Mouse (Mus musculus) kidney, embryonic 15.5 days (tissue): Measurements from ENCODE around the gene Gmds. TPM values are rescaled to one million over a fixed set of nuclear protein-coding genes. Genes with fewer than 3 reads are reported as not detected.

ENCODE experiments used
- ATAC-seq: fragments of 200-750 bp; cut with Nextera tagmentation; replicated peaks from 2 replicates; pipeline ENCODE4 v1.8.0; 2017; ENCODE audit warnings: moderate TSS enrichment; ENCODE audit not compliant: low FRiP score
- H3K27ac ChIP-seq: fragments of 300-500 bp; sonication (generic); 2 replicates; pipeline ENCODE4 v1.5.1; 2015; ENCODE audit warnings: mild to moderate bottlenecking, inconsistent platforms
- H3K27me3 ChIP-seq: fragments of 300-500 bp; sonication (generic); 2 replicates; pipeline ENCODE4 v1.6.1; 2015; ENCODE audit warnings: inconsistent platforms
- H3K36me3 ChIP-seq: fragments of 300-500 bp; sonication (generic); 2 replicates; pipeline ENCODE4 v1.6.1; 2015; ENCODE audit warnings: inconsistent platforms
- H3K4me1 ChIP-seq: fragments of 300-500 bp; sonication (generic); 2 replicates; pipeline ENCODE4 v1.6.1; 2015; ENCODE audit warnings: inconsistent platforms
- H3K4me2 ChIP-seq: fragments of 300-500 bp; sonication (generic); 2 replicates; pipeline ENCODE4 v1.6.1; 2015; ENCODE audit warnings: moderate library complexity, mild to moderate bottlenecking, inconsistent platforms
- H3K4me3 ChIP-seq: fragments of 300-500 bp; sonication (generic); replicated peaks from 2 replicates; pipeline ENCODE4 v1.5.1; 2015; ENCODE audit warnings: mild to moderate bottlenecking, inconsistent platforms
- H3K9ac ChIP-seq: fragments of 300-500 bp; sonication (generic); 2 replicates; pipeline ENCODE4 v1.6.1; 2015; ENCODE audit warnings: mild to moderate bottlenecking, inconsistent platforms
- H3K9me3 ChIP-seq: fragments of 300-500 bp; sonication (generic); replicated peaks from 2 replicates; pipeline ENCODE4 v1.6.1; 2016; ENCODE audit warnings: inconsistent platforms
- WGBS: fragments of 180-500 bp; shearing (Covaris S2); methylation state at CpG from one replicate; pipeline ENCODE4 v1.1.7; 2015; ENCODE audit warnings: mixed read lengths; 5-methylcytosine and 5-hydroxymethylcytosine counted together
- polyA plus RNA-seq: library from polyadenylated mRNA; unstranded; fragments of >200 nt; fragmentation: Nextera tagmentation; extraction: Ambion mirVana; gene quantifications from 2 replicates; pipeline ENCODE4 v1.2.1, GENCODE M21; 2015

Gene Gmds
- polyA plus RNA-seq, 1 experiment from 2014 or later, result 31.8 TPM

DNA sequence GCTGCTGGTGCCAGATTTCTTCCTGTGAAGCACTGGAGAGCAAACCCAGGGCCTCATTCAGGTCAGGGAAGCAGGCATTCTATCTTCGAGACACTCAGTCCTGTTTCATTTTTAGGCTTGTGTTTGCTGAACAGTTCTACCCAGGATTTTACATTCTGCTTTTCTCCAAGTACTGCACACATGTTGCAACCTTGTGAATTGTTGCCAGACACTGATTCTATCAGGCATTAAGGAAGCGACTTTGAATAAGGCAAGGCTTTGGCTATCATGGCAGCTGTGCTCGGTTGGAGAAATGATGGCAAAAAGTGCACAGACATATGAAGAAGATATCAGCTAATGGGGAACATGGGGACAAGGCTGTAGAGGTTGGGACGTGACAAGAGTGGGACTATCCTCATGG lies 510.1 kb downstream of the Gmds start:
- Histone ChIP-seq H3K27me3 (0 out of 2 replicates have a peak, but pooled peaks cover 4% of the 10 kb centered on the region), H3K4me3 (no peak overlapping the region), H3K27ac (no peak overlapping the region), H3K9ac (no peak overlapping the region), H3K4me2 (no peak overlapping the region), H3K36me3 (no peaks in the 10 kb centered on the region), H3K4me1 (peaks cover 16% of the 10 kb centered on the region), H3K9me3 (no peaks in the 10 kb centered on the region)
- ATAC-seq, result no peak
- 91% methylated on average over 4 of the region's 4 CpGs for WGBS

DNA sequence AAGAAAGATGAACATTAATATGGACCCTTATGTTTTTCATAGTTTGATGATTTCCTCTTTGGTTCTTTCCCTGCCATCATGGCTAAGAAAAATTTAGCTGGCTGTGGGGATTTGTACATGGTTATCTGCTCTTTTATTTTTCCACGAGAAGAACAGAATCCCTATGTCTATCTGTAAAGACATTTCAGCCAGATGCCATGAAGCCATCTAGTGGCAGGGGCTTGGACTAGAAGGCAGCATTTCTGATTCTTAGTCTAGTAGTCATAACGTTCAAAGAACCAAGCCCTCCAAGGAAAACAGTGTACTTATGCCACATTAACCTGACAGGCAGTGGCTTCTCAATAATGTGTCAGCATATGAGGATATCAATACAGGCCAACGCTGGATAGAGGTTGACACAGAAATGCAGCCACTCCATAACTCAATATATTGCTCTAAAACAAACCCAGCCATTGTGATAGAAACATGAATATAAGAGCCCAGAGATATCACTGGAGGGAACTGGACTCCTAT lies 510.7 kb downstream of the Gmds start:
- no peaks in the 10 kb centered on the region for H3K9me3 ChIP-seq
- peaks cover 19% of the 10 kb centered on the region for H3K4me1 ChIP-seq
- H3K27me3 ChIP-seq, result 0 out of 2 replicates have a peak, but pooled peaks cover 4% of the 10 kb centered on the region
- H3K27ac ChIP-seq, result no peak overlapping the region
- H3K36me3 ChIP-seq, result no peaks in the 10 kb centered on the region
- no peak overlapping the region for H3K4me3 ChIP-seq
- WGBS, result 54% methylated on average over 3 of the region's 3 CpGs
- no peak overlapping the region for H3K4me2 ChIP-seq
- no peak for ATAC-seq
- H3K9ac ChIP-seq, result no peak overlapping the region

DNA sequence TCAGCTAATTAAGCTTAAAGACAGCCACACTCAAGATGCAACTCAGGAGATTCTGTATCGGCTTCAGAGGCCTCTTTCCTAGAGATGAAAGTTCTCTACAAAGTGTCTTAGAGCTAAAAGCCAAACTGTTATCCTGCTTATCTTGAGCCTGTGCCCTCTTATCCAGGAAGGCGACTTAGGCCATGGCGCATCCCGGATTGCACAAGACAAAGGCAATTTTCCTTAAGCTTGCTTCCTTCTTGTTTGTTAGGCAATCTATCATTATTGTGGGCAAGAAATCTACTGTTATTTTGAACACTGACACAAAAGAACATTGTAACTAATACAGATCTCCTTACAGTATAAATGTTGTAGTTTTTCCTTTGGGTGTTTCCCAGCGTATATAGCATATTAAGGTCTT lies 511.4 kb downstream of the Gmds start:
- no peaks in the 10 kb centered on the region for H3K9me3 ChIP-seq
- no peaks in the 10 kb centered on the region for H3K36me3 ChIP-seq
- H3K27ac ChIP-seq, result no peak overlapping the region
- H3K4me1 ChIP-seq, result peaks cover 25% of the 10 kb centered on the region
- no peak for ATAC-seq
- WGBS, result 83% methylated on average over 5 of the region's 5 CpGs
- no peak overlapping the region for H3K4me3 ChIP-seq
- no peak overlapping the region for H3K4me2 ChIP-seq
- H3K27me3 ChIP-seq, result 0 out of 2 replicates have a peak, but pooled peaks cover 4% of the 10 kb centered on the region
- no peak overlapping the region for H3K9ac ChIP-seq

DNA sequence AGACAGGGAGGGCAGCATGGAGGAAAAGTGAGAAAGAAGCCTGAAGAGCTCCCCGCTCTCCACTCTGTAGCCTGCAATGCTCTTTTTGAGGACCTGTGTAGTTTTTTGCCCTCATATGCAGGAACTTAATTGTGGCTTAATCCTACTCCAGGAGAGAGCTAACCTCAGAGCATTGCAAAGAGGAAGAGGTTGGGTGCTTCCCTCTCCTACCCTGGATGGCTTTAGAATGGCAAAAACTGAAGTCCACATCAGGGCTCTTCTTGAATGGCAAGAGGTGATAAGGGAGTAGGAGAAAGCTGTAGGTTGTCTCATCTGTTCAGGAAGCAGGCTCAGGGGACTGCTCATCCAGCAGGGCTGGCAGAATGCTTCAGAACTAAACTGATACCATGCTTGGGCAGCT lies 513.4 kb downstream of the Gmds start:
- H3K9me3 ChIP-seq, result no peaks in the 10 kb centered on the region
- 93% methylated on average over 1 of the region's 1 CpGs for WGBS
- H3K4me3 ChIP-seq, result no peak overlapping the region
- H3K36me3 ChIP-seq, result no peaks in the 10 kb centered on the region
- H3K4me2 ChIP-seq, result no peak overlapping the region
- H3K27me3 ChIP-seq, result no peaks in the 10 kb centered on the region
- H3K27ac ChIP-seq, result no peak overlapping the region
- ATAC-seq, result no peak
- H3K4me1 ChIP-seq, result peaks cover 33% of the 10 kb centered on the region
- H3K9ac ChIP-seq, result no peak overlapping the region

- no peak for ATAC-seq
- 20% methylated on average over 5 of the region's 5 CpGs for WGBS
- H3K27me3 ChIP-seq, result no peaks in the 10 kb centered on the region
Observed at GRCm38 (mm10) chr13:31823316-31823715, 515.2 kb downstream of the Gmds start.

GRCm38 (mm10) chr13:31821050-31821449 lies 517.5 kb downstream of the Gmds start:
- H3K27me3 ChIP-seq, result 0 out of 2 replicates have a peak, but pooled peaks cover 2% of the 10 kb centered on the region
- H3K4me1 ChIP-seq, result peaks cover 57% of the 10 kb centered on the region
- no peak for ATAC-seq
- no peaks in the 10 kb centered on the region for H3K36me3 ChIP-seq
- H3K9me3 ChIP-seq, result no peaks in the 10 kb centered on the region
- peak overlapping the region; percentile 55 for H3K4me2 ChIP-seq
- 38% methylated on average over 6 of the region's 6 CpGs for WGBS
- H3K4me3 ChIP-seq, result peak overlapping the region; percentile 29
- no peak overlapping the region for H3K9ac ChIP-seq
- no peak overlapping the region for H3K27ac ChIP-seq

More at GRCm38 (mm10) chr13:31823316-31823715, 515.2 kb downstream of the Gmds start:
- Histone ChIP-seq H3K4me3 (no peak overlapping the region), H3K4me2 (no peak overlapping the region), H3K36me3 (no peaks in the 10 kb centered on the region), H3K27ac (no peak overlapping the region), H3K9me3 (no peaks in the 10 kb centered on the region), H3K9ac (no peak overlapping the region), H3K4me1 (peaks cover 46% of the 10 kb centered on the region)

GRCm38 (mm10) chr13:31820587-31821017 lies 517.9 kb downstream of the Gmds start:
- ATAC-seq, result peak; percentile 77
- Histone ChIP-seq H3K4me1 (peaks cover 62% of the 10 kb centered on the region), H3K9me3 (no peaks in the 10 kb centered on the region), H3K36me3 (no peaks in the 10 kb centered on the region), H3K27me3 (0 out of 2 replicates have a peak, but pooled peaks cover 3% of the 10 kb centered on the region), H3K4me3 (peak overlapping the region; percentile 29), H3K27ac (no peak overlapping the region), H3K9ac (peak overlapping the region; percentile 15; the same call in 1 of the 2 replicates), H3K4me2 (peak overlapping the region; percentile 55)
- 4% methylated on average over 16 of the region's 16 CpGs for WGBS

DNA sequence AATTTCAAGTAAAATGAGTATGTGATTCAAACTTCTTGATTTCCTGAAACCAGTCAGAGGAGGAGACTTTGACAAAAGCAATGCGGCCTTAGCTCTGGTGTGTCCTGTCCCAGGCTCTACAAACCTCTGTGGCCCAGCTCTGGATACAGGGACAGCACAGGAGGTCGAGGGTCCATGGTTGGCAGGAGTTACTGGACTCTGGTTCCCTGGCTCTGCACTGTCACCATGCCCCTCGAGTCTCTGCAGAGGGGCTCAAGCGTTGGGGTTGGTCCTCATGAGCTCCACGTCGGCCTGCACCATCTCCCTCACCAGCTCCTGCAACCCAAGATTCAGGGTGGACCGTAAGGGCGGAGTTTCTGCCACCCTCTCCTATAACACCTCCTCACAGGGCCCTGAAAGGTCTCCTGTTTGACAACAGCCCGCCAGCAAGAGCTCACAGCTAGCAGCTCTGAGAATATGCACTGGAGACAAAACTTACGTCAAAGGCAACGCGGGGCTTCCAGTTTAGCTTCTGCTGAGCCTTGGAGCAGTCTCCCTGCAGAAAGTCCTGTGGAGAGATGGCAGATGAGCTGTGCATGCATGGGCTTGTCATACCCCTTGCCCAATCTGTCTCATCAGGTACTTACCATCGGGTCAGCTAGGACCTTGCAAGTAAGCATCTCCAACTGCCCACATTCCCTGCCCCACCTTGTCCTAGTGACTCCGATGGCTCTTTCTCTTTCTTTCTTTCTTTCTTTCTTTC lies 518.7 kb downstream of the Gmds start:
- Histone ChIP-seq H3K4me1 (peaks cover 69% of the 10 kb centered on the region), H3K27ac (no peak overlapping the region), H3K36me3 (no peaks in the 10 kb centered on the region), H3K4me2 (no peak overlapping the region), H3K9ac (no peak overlapping the region), H3K4me3 (no peak overlapping the region), H3K9me3 (no peaks in the 10 kb centered on the region), H3K27me3 (0 out of 2 replicates have a peak, but pooled peaks cover 3% of the 10 kb centered on the region)
- no peak for ATAC-seq
- WGBS, result 39% methylated on average over 14 of the region's 14 CpGs

- H3K9me3 ChIP-seq, result no peaks in the 10 kb centered on the region
- 0 out of 2 replicates have a peak, but pooled peaks cover 11% of the 10 kb centered on the region for H3K27me3 ChIP-seq
- 27% methylated on average over 7 of the region's 7 CpGs for WGBS
- H3K4me1 ChIP-seq, result peaks cover 79% of the 10 kb centered on the region
- peak overlapping the region; percentile 41; the same call in 1 of the 2 replicates for H3K27ac ChIP-seq
- no peak overlapping the region for H3K4me3 ChIP-seq
- no peak overlapping the region for H3K9ac ChIP-seq
- H3K4me2 ChIP-seq, result no peak overlapping the region
- no peaks in the 10 kb centered on the region for H3K36me3 ChIP-seq
- ATAC-seq, result peak; percentile 40; the same call in 1 of the 2 replicates
Observed at GRCm38 (mm10) chr13:31818337-31818736, 520.2 kb downstream of the Gmds start.

- peak; percentile 23 for ATAC-seq
- 0 out of 2 replicates have a peak overlapping the region, but pooled peaks have one; percentile 2 for H3K4me3 ChIP-seq
- peak overlapping the region; percentile 67 for H3K27ac ChIP-seq
- peaks cover 23% of the 10 kb centered on the region; the same call in 1 of the 2 replicates for H3K27me3 ChIP-seq
- H3K4me2 ChIP-seq, result peak overlapping the region; percentile 69
- H3K9me3 ChIP-seq, result no peaks in the 10 kb centered on the region
- peak overlapping the region; percentile 18; the same call in 1 of the 2 replicates for H3K9ac ChIP-seq
- WGBS, result 16% methylated on average over 15 of the region's 15 CpGs
- H3K36me3 ChIP-seq, result no peaks in the 10 kb centered on the region
- peaks cover 75% of the 10 kb centered on the region for H3K4me1 ChIP-seq
Observed at GRCm38 (mm10) chr13:31815383-31816003, 523.0 kb downstream of the Gmds start.

DNA sequence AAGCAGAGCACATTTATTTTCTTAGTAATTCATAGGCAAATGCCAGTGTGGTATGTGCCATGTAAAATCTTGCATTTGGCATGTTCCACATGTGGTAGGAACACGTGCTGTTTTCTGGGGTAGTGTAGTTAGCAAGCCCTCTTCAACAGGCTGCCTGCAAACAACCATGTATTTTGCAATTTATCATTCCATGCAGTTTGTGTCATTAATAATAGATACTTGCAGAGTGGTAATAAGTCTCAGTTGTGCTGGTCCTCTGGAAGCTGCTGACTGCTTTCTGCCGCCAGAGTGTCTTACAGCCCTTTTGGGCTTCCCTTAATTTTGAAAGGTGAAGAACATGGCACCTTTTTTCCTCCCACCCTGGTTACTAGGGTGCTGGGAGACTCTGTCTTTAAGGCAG lies 525.8 kb downstream of the Gmds start:
- WGBS, result 35% methylated on average over 2 of the region's 2 CpGs
- H3K9me3 ChIP-seq, result no peaks in the 10 kb centered on the region
- H3K9ac ChIP-seq, result peak overlapping the region; percentile 38
- H3K36me3 ChIP-seq, result no peaks in the 10 kb centered on the region
- no peak overlapping the region for H3K27ac ChIP-seq
- peak overlapping the region; percentile 69 for H3K4me2 ChIP-seq
- peak overlapping the region; percentile 55 for H3K4me3 ChIP-seq
- peaks cover 23% of the 10 kb centered on the region; the same call in 1 of the 2 replicates for H3K27me3 ChIP-seq
- peaks cover 63% of the 10 kb centered on the region for H3K4me1 ChIP-seq
- no peak for ATAC-seq

DNA sequence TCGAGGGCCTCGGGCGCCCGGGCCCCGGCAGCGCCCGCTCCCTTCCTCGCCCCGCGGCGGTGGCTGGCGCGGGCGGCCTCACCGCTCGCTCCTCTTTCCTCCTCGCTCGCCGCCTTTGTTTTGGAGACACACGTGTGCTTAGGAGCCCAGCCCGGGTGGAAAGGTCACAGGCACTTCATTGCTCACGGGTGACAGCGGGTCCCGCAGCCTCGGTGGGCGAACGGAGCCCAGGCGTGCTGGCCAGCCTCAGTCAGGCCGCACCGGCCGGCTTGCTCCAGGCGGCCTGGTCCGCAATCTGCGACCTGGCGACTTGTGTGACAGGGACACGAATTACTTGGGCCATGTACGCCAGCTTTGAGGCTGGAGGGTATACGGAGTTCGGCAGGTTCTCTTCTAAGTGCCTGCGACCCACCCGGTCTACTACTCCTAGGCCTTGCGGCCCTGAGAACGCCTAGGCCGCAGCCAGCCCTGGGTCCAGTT lies 527.0 kb downstream of the Gmds start:
- peaks cover 23% of the 10 kb centered on the region; the same call in 1 of the 2 replicates for H3K27me3 ChIP-seq
- peak overlapping the region; percentile 54 for H3K27ac ChIP-seq
- no peak; the same call in 1 of the 2 replicates for ATAC-seq
- H3K4me2 ChIP-seq, result peak overlapping the region; percentile 69
- no peaks in the 10 kb centered on the region for H3K9me3 ChIP-seq
- H3K4me3 ChIP-seq, result peak overlapping the region; percentile 55
- peaks cover 64% of the 10 kb centered on the region for H3K4me1 ChIP-seq
- H3K36me3 ChIP-seq, result no peaks in the 10 kb centered on the region
- WGBS, result 7% methylated on average over 44 of the region's 44 CpGs
- peak overlapping the region; percentile 45 for H3K9ac ChIP-seq
